Mouse (Mus musculus) erythroblast, embryonic 14.5 days (primary cell): ENCODE measurements around the gene Psmb7.

Experiments used
- GATA1 ChIP-seq: IDR thresholded peaks from 2 replicates; pipeline ENCODE4 v1.6.1; 2012; ENCODE audit warnings: low read length, inconsistent platforms, mixed read lengths
- TAL1 ChIP-seq: IDR thresholded peaks from 3 replicates; pipeline ENCODE4 v1.6.1; 2012; ENCODE audit warnings: low read length, inconsistent platforms, mixed read lengths

- TF ChIP-seq GATA1 (no peak), TAL1 (no peak)
Observed at GRCm38 (mm10) chr2:38571971-38572601, 71.8 kb downstream of the Psmb7 start.
